Mouse (Mus musculus): ENCODE data around the gene Gins2.

DNA sequence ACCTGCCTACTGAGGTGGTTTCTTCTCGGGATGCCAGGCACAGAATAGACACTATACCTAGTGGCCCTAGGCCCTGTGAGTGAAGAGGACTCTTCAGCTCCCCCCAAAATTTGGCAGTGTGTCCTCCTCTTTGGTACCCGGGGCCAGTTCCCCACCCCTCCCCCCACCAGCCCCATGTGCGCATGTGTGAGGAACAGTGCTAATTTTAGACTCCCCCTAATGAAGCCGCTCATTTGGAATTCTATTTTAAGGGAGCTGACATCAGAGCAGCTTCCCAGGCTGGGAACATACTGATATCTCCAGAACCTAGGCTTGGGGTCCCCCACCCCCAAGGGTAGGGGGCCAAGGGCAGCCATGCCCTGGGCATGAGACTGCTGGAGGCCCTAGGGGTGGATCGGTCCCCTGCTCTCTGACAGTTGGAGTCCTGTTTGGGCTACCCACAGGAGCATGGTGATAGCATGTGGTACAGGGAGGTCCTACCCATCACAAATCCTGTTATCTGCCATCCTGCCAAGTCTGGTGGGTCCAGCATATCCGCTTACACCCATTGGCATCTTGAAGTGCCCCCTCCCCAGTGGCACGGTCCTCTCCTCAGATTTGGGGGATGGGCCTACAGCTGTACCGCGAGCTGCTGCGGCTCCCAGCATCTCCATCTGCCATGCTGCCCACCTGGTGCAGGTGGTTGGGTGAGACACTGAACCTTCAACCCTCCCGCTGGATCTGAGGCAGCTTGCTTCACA lies 38.0 kb downstream of the Gins2 start:
- TF ChIP-seq USF1 (IDR thresholded peaks at IDR 0.05; ENCODE audit: low read depth, low read length) (no peak), POLR2A (IDR thresholded peaks at IDR 0.05; ENCODE audit: low read depth, low read length) (no peak), ZNF384 (IDR thresholded peaks at IDR 0.05; ENCODE audit: low read depth, low read length) (no peak), CTCF (conservative IDR thresholded peaks at IDR 0.05 in 1 of 2, IDR thresholded peaks at IDR 0.05 in 1 of 2; ENCODE audit: low read depth in 2 of 2, low read length in 2 of 2) (no peak), CHD2 (IDR thresholded peaks at IDR 0.05; ENCODE audit: low read length) (no peak), ZMIZ1 (IDR thresholded peaks at IDR 0.05; ENCODE audit: low read depth, low read length) (no peak), EP300 (IDR thresholded peaks at IDR 0.05; ENCODE audit: low read length) (no peak), CHD1 (IDR thresholded peaks at IDR 0.05; ENCODE audit: low read depth, low read length) (no peak), UBTF (IDR thresholded peaks at IDR 0.05; ENCODE audit: low read depth, low read length) (no peak), SIN3A (IDR thresholded peaks at IDR 0.05; ENCODE audit: low read length) (no peak), MAZ (IDR thresholded peaks at IDR 0.05; ENCODE audit: low read depth, low read length) (no peak), PAX5 (IDR thresholded peaks at IDR 0.05; ENCODE audit: low read length) (no peak)

Data from CH12.LX (cell line).